Mouse (Mus musculus) heart, adult 2 months (tissue): ENCODE measurements at regions not wholly inside any gene's neighbourhood (a gene's known extent, or its start where the extent isn't known, plus 50 kb on each side); places are given as distances from the start of the nearest gene placed in this dataset.
A peak's percentile ranks its signal among the peaks of the same experiment; 100 is the strongest.

Experiments used
- DNase-seq, 2 experiments: peaks; one replicate each; pipeline ENCODE4 v3.0.0; 2021
- H3K27ac ChIP-seq: fragments of 200-600 bp; 2 replicates; pipeline ENCODE4 v1.8.1; 2022
- H3K27me3 ChIP-seq: fragments of 200-500 bp; 2 replicates; pipeline ENCODE4 v1.6.1; 2012; ENCODE audit warnings: mild to moderate bottlenecking, low read length, inconsistent platforms, mixed read lengths; ENCODE audit not compliant: control insufficient read depth, insufficient read depth
- H3K36me3 ChIP-seq: fragments of 200-500 bp; 2 replicates; pipeline ENCODE4 v1.6.1; 2012; ENCODE audit warnings: low read length, inconsistent platforms; ENCODE audit not compliant: control insufficient read depth, insufficient read depth
- H3K4me1 ChIP-seq: fragments of 200-500 bp; 2 replicates; pipeline ENCODE4 v1.6.1; 2011; ENCODE audit warnings: low read length; ENCODE audit not compliant: control insufficient read depth, insufficient read depth
- H3K4me3 ChIP-seq: fragments of 200-600 bp; 2 replicates; pipeline ENCODE4 v1.8.1; 2022
- H3K79me2 ChIP-seq: fragments of 200-500 bp; replicated peaks from 2 replicates; pipeline ENCODE4 v1.6.1; 2012; ENCODE audit warnings: mild to moderate bottlenecking, inconsistent platforms, low read length, moderate library complexity, mixed read lengths; ENCODE audit not compliant: control insufficient read depth, insufficient read depth
- H3K9ac ChIP-seq: fragments of 200-500 bp; 2 replicates; pipeline ENCODE4 v1.6.1; 2012; ENCODE audit warnings: low read depth, mild to moderate bottlenecking, control low read depth, inconsistent platforms, low read length, mixed read lengths
- CTCF ChIP-seq: fragments of 200-600 bp; IDR thresholded peaks from 2 replicates; pipeline ENCODE4 v1.8.1; 2022; ENCODE audit warnings: antibody characterized with exemption, mild to moderate bottlenecking, moderate library complexity
- EP300 ChIP-seq: fragments of 200-500 bp; IDR thresholded peaks from 2 replicates; pipeline ENCODE4 v1.6.1; 2011; ENCODE audit warnings: low read depth, low read length, control low read depth; ENCODE audit not compliant: insufficient read depth
- POLR2A ChIP-seq: fragments of 200-500 bp; IDR thresholded peaks from 2 replicates; pipeline ENCODE4 v1.6.1; 2011; ENCODE audit warnings: mild to moderate bottlenecking, low read depth, low read length, control low read depth; ENCODE audit not compliant: insufficient read depth
- WGBS: fragments of 180-500 bp; shearing (Covaris S2); methylation state at CpG from one replicate; pipeline ENCODE4 v1.1.7; 2018; 5-methylcytosine and 5-hydroxymethylcytosine counted together
- intact Hi-C: fragments of 180-260 bp; cut with DNase I; formaldehyde crosslinking; loops from one replicate; pipeline ENCODE4 v1.15.1; 2025

- no peak overlapping the region for H3K9ac ChIP-seq
- DNase-seq: no peak
- H3K79me2 ChIP-seq: no peaks in the 10 kb centered on the region
- no peaks in the 10 kb centered on the region for H3K4me1 ChIP-seq
- no peak overlapping the region for H3K27ac ChIP-seq
- 12% methylated on average over 5 of the region's 5 CpGs for WGBS
- H3K4me3 ChIP-seq: no peak overlapping the region
- H3K27me3 ChIP-seq: no peaks in the 10 kb centered on the region
- intact Hi-C loops: no loop called here
- H3K36me3 ChIP-seq: no peaks in the 10 kb centered on the region
- TF ChIP-seq CTCF: no peak
- no peak for TF ChIP-seq POLR2A
- no peak for TF ChIP-seq EP300
These were observed 69.4 kb upstream of the Tle3 start for GRCm38 (mm10) chr9:61302724-61303123.

DNA sequence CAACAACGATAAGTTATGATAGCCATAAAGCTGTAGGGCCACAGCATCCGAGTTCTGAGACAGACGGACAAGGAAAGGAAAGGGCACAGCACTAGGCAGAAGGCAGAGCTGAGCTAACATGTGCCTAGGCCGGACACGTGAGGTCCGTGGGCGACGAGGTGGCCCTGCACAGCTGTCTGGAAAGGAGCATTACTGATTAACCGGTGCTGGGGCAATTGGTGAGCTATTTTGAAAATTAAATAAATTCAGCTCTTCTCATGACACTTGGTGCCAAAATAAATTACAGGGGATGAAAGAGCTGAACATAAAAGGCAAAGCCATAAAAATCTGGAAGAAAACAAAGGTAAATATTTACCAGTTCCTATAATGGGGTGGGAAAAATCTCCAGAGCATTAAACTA is 65.9 kb upstream of the Tle3 start:
- 88% methylated on average over 9 of the region's 9 CpGs for WGBS
- Histone ChIP-seq H3K27ac (no peak overlapping the region), H3K79me2 (no peaks in the 10 kb centered on the region), H3K4me1 (no peaks in the 10 kb centered on the region), H3K4me3 (no peak overlapping the region), H3K27me3 (no peaks in the 10 kb centered on the region), H3K9ac (no peak overlapping the region), H3K36me3 (no peaks in the 10 kb centered on the region)
- no peak for DNase-seq
- TF ChIP-seq CTCF: no peak
- no peak for TF ChIP-seq EP300
- TF ChIP-seq POLR2A: no peak
- intact Hi-C loops: no loop called here

DNA sequence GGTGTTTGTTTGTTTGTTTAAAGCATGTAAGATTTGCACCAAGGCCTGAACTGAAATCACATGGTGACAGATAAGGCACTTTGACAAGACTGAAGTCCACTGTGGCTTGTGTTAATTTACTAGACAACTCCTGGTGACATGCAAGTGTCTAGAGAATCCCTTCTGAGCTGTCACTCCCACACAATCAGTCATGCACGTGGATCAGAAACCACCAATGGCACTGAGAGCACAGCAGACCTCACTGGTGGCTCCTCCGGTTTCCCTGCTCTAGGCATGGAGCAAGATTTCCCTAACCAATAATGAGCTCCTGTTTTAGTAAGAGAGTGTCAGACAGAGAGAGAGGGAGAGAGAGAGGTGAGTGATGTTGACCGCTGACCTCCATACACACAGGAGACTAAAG is 63.1 kb upstream of the Tle3 start:
- H3K79me2 ChIP-seq: no peaks in the 10 kb centered on the region
- no peak overlapping the region for H3K9ac ChIP-seq
- WGBS: 87% methylated on average over 3 of the region's 3 CpGs
- intact Hi-C loops: no loop called here
- H3K27me3 ChIP-seq: no peaks in the 10 kb centered on the region
- no peak overlapping the region for H3K4me3 ChIP-seq
- no peak overlapping the region for H3K27ac ChIP-seq
- H3K36me3 ChIP-seq: no peaks in the 10 kb centered on the region
- no peak for DNase-seq
- H3K4me1 ChIP-seq: no peaks in the 10 kb centered on the region
- TF ChIP-seq POLR2A (no peak), EP300 (no peak), CTCF (no peak)

DNA sequence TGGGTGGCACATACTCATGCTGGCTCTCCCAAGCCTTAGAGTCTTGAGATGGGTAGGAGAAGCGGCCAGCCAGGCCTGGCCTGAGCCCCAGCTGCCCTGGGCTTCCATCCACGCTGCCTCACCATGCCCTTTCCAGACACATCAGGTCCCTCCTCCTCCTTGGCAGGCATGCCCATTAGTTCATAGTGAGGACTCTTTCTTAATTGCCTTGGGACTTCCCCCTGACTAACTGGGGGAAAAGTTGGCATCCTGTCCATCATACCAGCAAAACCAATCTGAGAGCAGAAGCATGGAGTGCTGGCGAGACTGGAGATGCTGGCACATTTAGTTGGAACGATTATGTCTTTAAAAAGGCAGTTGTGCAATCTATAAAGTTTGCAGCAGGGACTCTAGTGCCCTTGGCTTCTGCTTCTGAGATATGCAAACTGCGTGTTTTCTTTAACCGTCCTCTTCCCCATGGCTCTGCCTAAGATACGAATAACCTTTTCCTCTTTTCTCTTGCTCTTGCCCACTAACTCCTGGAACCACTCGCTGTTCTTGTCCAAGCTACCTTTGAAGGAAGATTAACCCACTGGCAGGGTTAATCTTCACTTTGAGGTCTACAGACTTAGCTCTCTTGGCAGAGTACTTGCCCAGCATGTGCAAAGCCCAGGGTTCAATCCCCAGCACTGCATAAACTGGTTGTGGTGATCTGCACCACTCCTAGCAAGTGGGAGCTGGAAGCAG is 62.2 kb upstream of the Tle3 start:
- WGBS: 84% methylated on average over 8 of the region's 8 CpGs
- H3K27me3 ChIP-seq: no peaks in the 10 kb centered on the region
- DNase-seq: peak in 1 of 2 experiments; percentile 54

GRCm38 (mm10) chr9:61310574-61310973 is 61.6 kb upstream of the Tle3 start:
- H3K4me3 ChIP-seq: no peak overlapping the region
- H3K79me2 ChIP-seq: no peaks in the 10 kb centered on the region
- intact Hi-C loops: no loop called here
- peaks cover 9% of the 10 kb centered on the region for H3K4me1 ChIP-seq
- TF ChIP-seq EP300 (no peak), CTCF (no peak), POLR2A (no peak)
- H3K36me3 ChIP-seq: no peaks in the 10 kb centered on the region
- H3K9ac ChIP-seq: no peak overlapping the region
- no peaks in the 10 kb centered on the region for H3K27me3 ChIP-seq
- whole genome bisulfite sequencing: 70% methylated on average over 5 of the region's 5 CpGs
- no peak overlapping the region for H3K27ac ChIP-seq
- no peak for DNase-seq

More for the DNA sequence above, 62.2 kb upstream of the Tle3 start:
- Histone ChIP-seq H3K4me3 (no peak overlapping the region), H3K9ac (no peak overlapping the region), H3K79me2 (no peaks in the 10 kb centered on the region), H3K27ac (no peak overlapping the region), H3K4me1 (peaks cover 4% of the 10 kb centered on the region), H3K36me3 (no peaks in the 10 kb centered on the region)
- TF ChIP-seq CTCF (no peak), POLR2A (no peak), EP300 (no peak)
- intact Hi-C loops: no loop called here

DNA sequence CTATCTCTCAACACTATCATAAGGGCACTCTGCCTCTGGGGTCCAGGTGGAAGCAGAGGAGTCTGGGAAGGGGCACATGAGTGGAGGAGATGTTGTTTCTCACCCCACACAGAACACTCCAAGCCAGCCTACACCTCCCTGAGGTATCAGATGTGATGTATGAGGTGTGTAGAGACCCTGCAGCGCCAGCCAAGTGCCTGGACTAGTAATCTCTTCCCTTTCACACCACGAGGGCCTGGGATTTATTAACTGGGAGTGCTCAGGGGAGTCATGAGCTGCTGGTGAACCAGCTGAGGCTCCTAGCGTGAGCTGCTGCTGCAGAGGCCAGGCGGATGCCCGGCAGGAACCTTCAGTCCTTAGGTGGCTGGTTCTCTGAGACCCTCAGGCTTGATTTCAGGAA is 60.6 kb upstream of the Tle3 start:
- 80% methylated on average over 5 of the region's 5 CpGs for WGBS
- Histone ChIP-seq H3K36me3 (no peaks in the 10 kb centered on the region), H3K27ac (no peak overlapping the region), H3K4me1 (peaks cover 16% of the 10 kb centered on the region), H3K27me3 (no peaks in the 10 kb centered on the region), H3K79me2 (no peaks in the 10 kb centered on the region), H3K4me3 (no peak overlapping the region), H3K9ac (no peak overlapping the region)
- intact Hi-C loops: no loop called here
- no peak for TF ChIP-seq CTCF
- no peak for TF ChIP-seq POLR2A
- no peak for TF ChIP-seq EP300
- no peak for DNase-seq
